Mouse (Mus musculus): ENCODE results near the gene Pmepa1.

DNA sequence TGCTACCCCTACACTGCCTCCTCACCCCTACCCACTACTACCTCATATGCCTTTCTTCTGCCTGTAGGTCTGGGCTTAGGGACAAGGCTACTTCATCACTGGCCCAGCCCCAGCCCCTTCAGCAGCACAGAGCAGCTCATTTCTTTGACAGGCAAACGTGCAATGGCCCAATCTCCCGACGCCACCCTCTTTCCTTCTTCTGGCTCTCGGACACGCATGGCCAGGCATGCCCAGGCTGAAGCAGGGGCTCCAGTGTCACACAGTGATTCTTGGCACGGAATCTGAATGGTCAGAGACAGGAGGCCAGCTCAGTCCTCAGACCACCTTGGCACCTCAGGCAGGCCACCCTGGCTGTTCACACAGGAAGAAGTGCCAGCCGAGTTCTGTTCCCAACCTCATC, 25.2 kb downstream of the Pmepa1 start:
- TF ChIP-seq CTCF (IDR thresholded peaks at IDR 0.05; ENCODE audit: low read depth, low read length) (no peak), POLR2A (IDR thresholded peaks at IDR 0.05; ENCODE audit: extremely low read depth, insufficient read depth, low read length) (no peak)

All from liver, adult 2 months (tissue).